ENCODE assay signal across 20 mouse cellular contexts in genomic region chr6:53452240-53452639, GRCm38 (mm10).
DNase-seq lines count a peak whose midpoint lies in the region; ATAC-seq and TF ChIP-seq lines count a peak whose summit lies in the region.
"Had no signal": no experiment of that assay in that cellular context is flagged by ENCODE, and none has a peak within 500 bp of the region (broad histone marks: within the 10 kb centered on the region; RNA-seq: fewer than 3 reads in every experiment).

No protein-coding gene starts in this region.

- H3K4me1 ChIP-seq in forebrain, embryonic 10.5 days = peaks cover 26% of the 10 kb centered on the region
- H3K4me1 ChIP-seq in forebrain, embryonic 16.5 days (replicated peaks; ENCODE audit: control insufficient read depth, insufficient read depth, low read length) = peaks cover 19% of the 10 kb centered on the region
- H3K4me1 ChIP-seq in midbrain, embryonic 11.5 days (ENCODE audit: control insufficient read depth, insufficient read depth, low read length) = no peaks in the 10 kb centered on the region
- peaks cover 13% of the 10 kb centered on the region for H3K4me1 ChIP-seq in midbrain, embryonic 13.5 days (replicated peaks)
- H3K4me1 ChIP-seq in limb, embryonic 11.5 days (ENCODE audit: control insufficient read depth, insufficient read depth, low read length) = peaks cover 49% of the 10 kb centered on the region
- peaks cover 12% of the 10 kb centered on the region for H3K4me1 ChIP-seq in liver, postnatal 0 days (ENCODE audit: insufficient read depth)
- H3K4me1 ChIP-seq: liver, embryonic 12.5 days had no signal

- H3K4me2 ChIP-seq in forebrain, embryonic 16.5 days (ENCODE audit: low read length) = no peak overlapping the region
- no peak overlapping the region for H3K4me2 ChIP-seq in midbrain, embryonic 11.5 days
- no peak overlapping the region for H3K4me2 ChIP-seq in midbrain, embryonic 13.5 days (replicated peaks)
- peak overlapping the region; percentile 15; the same call in 1 of the 2 replicates for H3K4me2 ChIP-seq in limb, embryonic 11.5 days (ENCODE audit: low read depth, severe bottlenecking)
- H3K4me2 ChIP-seq in liver, postnatal 0 days (ENCODE audit: low read depth, low read length) = no peak overlapping the region
- H3K4me2 ChIP-seq: forebrain, embryonic 12.5 days; hindbrain, embryonic 13.5 days; liver, embryonic 12.5 days; neural tube, embryonic 15.5 days had no signal

- DNase-seq in forebrain, embryonic 10.5 days (ENCODE audit: extremely low spot score, low spot score) = no peak
- peak; percentile 80 for DNase-seq in midbrain, embryonic 11.5 days (ENCODE audit: low spot score, missing footprints)
- DNase-seq in limb, embryonic 11.5 days (ENCODE audit: low spot score) = peak; percentile 66
- DNase-seq in spleen, postnatal 14 days (ENCODE audit: low spot score in 2 of 2) = no peak
- no peak for DNase-seq in liver, postnatal 0 days
- DNase-seq in layer of hippocampus, postnatal 36 days = no peak
- DNase-seq: adrenal gland, postnatal 14 days; cerebellum, adult 9-11 months; gastrocnemius, adult 2 months; heart, postnatal 36 days; kidney, adult 8-10 months; kidney, postnatal 36 days; lung, adult 2 months; right cerebral cortex, adult 18-20 months had no signal

- H3K4me3 ChIP-seq in forebrain, embryonic 10.5 days = no peak overlapping the region
- H3K4me3 ChIP-seq in forebrain, embryonic 16.5 days (replicated peaks; ENCODE audit: low read length) = no peak overlapping the region
- no peak overlapping the region for H3K4me3 ChIP-seq in midbrain, embryonic 11.5 days (ENCODE audit: low read depth, low read length)
- no peak overlapping the region for H3K4me3 ChIP-seq in midbrain, embryonic 13.5 days (replicated peaks)
- no peak overlapping the region for H3K4me3 ChIP-seq in limb, embryonic 11.5 days (ENCODE audit: low read depth, low read length)
- H3K4me3 ChIP-seq in liver, postnatal 0 days (ENCODE audit: low read depth, low read length) = no peak overlapping the region
- H3K4me3 ChIP-seq: forebrain, embryonic 12.5 days; hindbrain, embryonic 13.5 days; liver, embryonic 12.5 days; neural tube, embryonic 15.5 days had no signal

- 63% methylated on average over 6 of the region's 6 CpGs for WGBS in forebrain, embryonic 10.5 days
- WGBS in forebrain, embryonic 16.5 days = 45% methylated on average over 6 of the region's 6 CpGs
- 67% methylated on average over 6 of the region's 6 CpGs for WGBS in midbrain, embryonic 11.5 days
- 56% methylated on average over 6 of the region's 6 CpGs for WGBS in midbrain, embryonic 13.5 days
- WGBS in limb, embryonic 11.5 days = 12% methylated on average over 6 of the region's 6 CpGs
- 50% methylated on average over 6 of the region's 6 CpGs for WGBS in liver, postnatal 0 days (ENCODE audit: insufficient replicate concordance)

- no peak for TF ChIP-seq EP300 in liver, postnatal 0 days (IDR thresholded peaks at IDR 0.05; ENCODE audit: low read depth)

- no peak for TF ChIP-seq CTCF in liver, postnatal 0 days (IDR thresholded peaks at IDR 0.05; ENCODE audit: low read depth)

- H3K27me3 ChIP-seq in forebrain, embryonic 10.5 days (ENCODE audit: poor library complexity, severe bottlenecking) = no peaks in the 10 kb centered on the region
- H3K27me3 ChIP-seq in forebrain, embryonic 16.5 days (replicated peaks; ENCODE audit: control insufficient read depth, insufficient read depth, low read length) = no peaks in the 10 kb centered on the region
- no peaks in the 10 kb centered on the region for H3K27me3 ChIP-seq in midbrain, embryonic 11.5 days (ENCODE audit: control insufficient read depth, insufficient read depth, low read length)
- H3K27me3 ChIP-seq in midbrain, embryonic 13.5 days = no peaks in the 10 kb centered on the region
- no peaks in the 10 kb centered on the region for H3K27me3 ChIP-seq in limb, embryonic 11.5 days (ENCODE audit: control insufficient read depth, insufficient read depth, low read length)
- peaks cover 71% of the 10 kb centered on the region for H3K27me3 ChIP-seq in liver, postnatal 0 days (ENCODE audit: insufficient read depth, low read length)
- H3K27me3 ChIP-seq: forebrain, embryonic 12.5 days; hindbrain, embryonic 13.5 days had no signal

- H3K36me3 ChIP-seq in forebrain, embryonic 10.5 days (replicated peaks) = peaks cover 10% of the 10 kb centered on the region; the same call in 1 of the 2 replicates
- no peaks in the 10 kb centered on the region for H3K36me3 ChIP-seq in forebrain, embryonic 16.5 days (ENCODE audit: control insufficient read depth, insufficient read depth)
- no peaks in the 10 kb centered on the region for H3K36me3 ChIP-seq in midbrain, embryonic 11.5 days (ENCODE audit: control insufficient read depth, insufficient read depth, low read length)
- H3K36me3 ChIP-seq in midbrain, embryonic 13.5 days = no peaks in the 10 kb centered on the region
- no peaks in the 10 kb centered on the region for H3K36me3 ChIP-seq in limb, embryonic 11.5 days (ENCODE audit: control insufficient read depth, insufficient read depth, low read length)
- H3K36me3 ChIP-seq in liver, postnatal 0 days (replicated peaks; ENCODE audit: insufficient read depth, low read length) = no peaks in the 10 kb centered on the region
- H3K36me3 ChIP-seq: forebrain, embryonic 12.5 days; hindbrain, embryonic 13.5 days; liver, embryonic 12.5 days; neural tube, embryonic 15.5 days had no signal

- ATAC-seq in forebrain, embryonic 16.5 days = no peak
- ATAC-seq in midbrain, embryonic 11.5 days (ENCODE audit: low FRiP score) = no peak
- no peak for ATAC-seq in midbrain, embryonic 13.5 days
- peak; percentile 55; the same call in 1 of the 2 replicates for ATAC-seq in limb, embryonic 11.5 days (ENCODE audit: insufficient number of reproducible peaks, low FRiP score, low TSS enrichment, low read depth)
- ATAC-seq in liver, postnatal 0 days = no peak
- ATAC-seq: liver, embryonic 12.5 days had no signal

- H3K9ac ChIP-seq in forebrain, embryonic 16.5 days (replicated peaks; ENCODE audit: low read depth, low read length) = no peak overlapping the region
- no peak overlapping the region for H3K9ac ChIP-seq in midbrain, embryonic 11.5 days (ENCODE audit: low read length)
- H3K9ac ChIP-seq in midbrain, embryonic 13.5 days (replicated peaks) = no peak overlapping the region
- H3K9ac ChIP-seq in limb, embryonic 11.5 days (ENCODE audit: low read length) = no peak overlapping the region
- no peak overlapping the region for H3K9ac ChIP-seq in liver, postnatal 0 days (replicated peaks)
- H3K9ac ChIP-seq: forebrain, embryonic 12.5 days; hindbrain, embryonic 13.5 days; liver, embryonic 12.5 days; neural tube, embryonic 15.5 days had no signal

- H3K9me3 ChIP-seq in forebrain, embryonic 10.5 days = no peaks in the 10 kb centered on the region
- no peaks in the 10 kb centered on the region for H3K9me3 ChIP-seq in forebrain, embryonic 16.5 days (ENCODE audit: control insufficient read depth, low read length)
- no peaks in the 10 kb centered on the region for H3K9me3 ChIP-seq in midbrain, embryonic 11.5 days (ENCODE audit: control insufficient read depth, low read length)
- no peaks in the 10 kb centered on the region for H3K9me3 ChIP-seq in midbrain, embryonic 13.5 days
- H3K9me3 ChIP-seq in limb, embryonic 11.5 days (ENCODE audit: control insufficient read depth, low read length) = no peaks in the 10 kb centered on the region
- H3K9me3 ChIP-seq in liver, postnatal 0 days (ENCODE audit: low read length) = no peaks in the 10 kb centered on the region
- H3K9me3 ChIP-seq: forebrain, embryonic 12.5 days; hindbrain, embryonic 13.5 days; liver, embryonic 12.5 days; neural tube, embryonic 15.5 days had no signal

- H3K27ac ChIP-seq in forebrain, embryonic 10.5 days = 0 out of 2 replicates have a peak overlapping the region, but pooled peaks have one; percentile 20
- no peak overlapping the region for H3K27ac ChIP-seq in forebrain, embryonic 16.5 days (ENCODE audit: low read length)
- no peak overlapping the region for H3K27ac ChIP-seq in midbrain, embryonic 11.5 days (ENCODE audit: low read depth, low read length)
- H3K27ac ChIP-seq in midbrain, embryonic 13.5 days = no peak overlapping the region
- H3K27ac ChIP-seq in limb, embryonic 11.5 days (replicated peaks; ENCODE audit: low read depth, low read length) = peak overlapping the region; percentile 91
- no peak overlapping the region for H3K27ac ChIP-seq in liver, postnatal 0 days (ENCODE audit: low read depth)
- H3K27ac ChIP-seq: forebrain, embryonic 12.5 days; gastrocnemius, adult 2 months; hindbrain, embryonic 13.5 days; liver, embryonic 12.5 days; neural tube, embryonic 15.5 days had no signal

Comparison
In these comparisons a context has a peak if more than half of its experiments do, and no peak if none do; other contexts are left out.
1. H3K27ac ChIP-seq: peak in forebrain, embryonic 10.5 days (single experiment) and limb, embryonic 11.5 days (single experiment); none in forebrain, embryonic 16.5 days (single experiment), midbrain, embryonic 11.5 days (single experiment), midbrain, embryonic 13.5 days (single experiment) and liver, postnatal 0 days (single experiment).
2. DNase-seq: peak in midbrain, embryonic 11.5 days (single experiment) and limb, embryonic 11.5 days (single experiment); none in forebrain, embryonic 10.5 days (single experiment), spleen, postnatal 14 days (0 of 2), liver, postnatal 0 days (single experiment) and layer of hippocampus, postnatal 36 days (0 of 2).